In the genomic region with DNA sequence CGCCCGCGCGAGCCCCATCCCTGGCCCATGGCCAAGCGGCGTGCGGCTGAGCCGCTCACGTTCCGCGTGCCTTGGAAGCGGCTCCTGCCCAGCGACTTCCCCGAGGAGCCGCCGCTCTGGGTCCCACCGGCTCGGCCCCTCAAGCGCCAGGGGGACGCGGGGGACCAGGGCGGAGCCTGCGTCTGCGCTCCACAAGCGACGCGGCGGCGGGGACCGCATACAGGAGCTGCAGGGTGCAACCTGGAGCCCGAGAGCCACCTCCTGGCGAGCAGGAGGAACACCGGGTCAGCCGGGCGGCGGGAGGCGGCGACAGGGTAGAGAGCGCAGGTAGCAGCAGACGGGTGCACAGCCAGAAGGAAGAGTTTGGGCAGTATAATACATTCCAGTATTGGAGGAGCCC, we compare ENCODE assay signal across 8 mouse cellular contexts. TPM values are rescaled to one million over a fixed set of nuclear protein-coding genes. Genes with fewer than 3 reads are reported as not detected.
A peak's percentile ranks its signal among the peaks of the same experiment; 100 is the strongest.
DNase-seq lines count a peak whose midpoint lies in the region; ATAC-seq and TF ChIP-seq lines count a peak whose summit lies in the region.

No protein-coding gene starts in this region.

- no peaks in the 10 kb centered on the region for H3K4me1 ChIP-seq in cortical plate, adult 2 months (ENCODE audit: control insufficient read depth, insufficient read depth, low read length)
- peaks cover 26% of the 10 kb centered on the region for H3K4me1 ChIP-seq in megakaryocyte, embryonic 14.5 days

- no peaks in the 10 kb centered on the region for H3K9me3 ChIP-seq in megakaryocyte, embryonic 14.5 days

- peak overlapping the region; percentile 43 for H3K4me3 ChIP-seq in cortical plate, adult 2 months (ENCODE audit: insufficient read depth, low read length)
- peak overlapping the region; percentile 89 for H3K4me3 ChIP-seq in megakaryocyte, embryonic 14.5 days (replicated peaks)

- ATAC-seq in inflammation-experienced regulatory T-cells, adult 6 months, result peak; percentile 92

- peaks cover 65% of the 10 kb centered on the region for H3K27me3 ChIP-seq in megakaryocyte, embryonic 14.5 days (replicated peaks)

- no peaks in the 10 kb centered on the region for H3K36me3 ChIP-seq in megakaryocyte, embryonic 14.5 days (replicated peaks; ENCODE audit: low read length)

- no peak for TF ChIP-seq POLR2A in cortical plate, adult 2 months (IDR thresholded peaks at IDR 0.05; ENCODE audit: extremely low read depth, insufficient read depth, low read length)

- no peak overlapping the region for H3K27ac ChIP-seq in cortical plate, adult 2 months (ENCODE audit: insufficient read depth, low read length)

- peak; percentile 38; the same call in 1 of the 2 replicates for TF ChIP-seq CTCF in cortical plate, adult 2 months (IDR thresholded peaks at IDR 0.05; ENCODE audit: extremely low read depth, insufficient read depth, low read length)

- DNase-seq in ZHBTc4 (ENCODE audit: low read depth, low spot score), result peak; percentile 94
- DNase-seq in gastrocnemius, postnatal 10 days, result peak; percentile 61
- DNase-seq in left cerebral cortex, adult 8-10 months (ENCODE audit: low spot score in 2 of 2), result peak; percentile 45 to 57
- peak; percentile 66 to 74 for DNase-seq in right cerebral cortex, adult 2 months (ENCODE audit: low spot score in 2 of 2)
- peak; percentile 63 for DNase-seq in urinary bladder, adult 2 months (ENCODE audit: low spot score)

RNA-seq across cellular contexts. Expression of gene Tex50, which starts 11.5 kb away (rescaled TPM):
- polyA plus RNA-seq in cortical plate, adult 2 months (2012; rRNA removed), result not detected in 2 replicates
- not detected for total RNA-seq in gastrocnemius, postnatal 10 days (2021)
- not detected for polyA plus RNA-seq in inflammation-experienced regulatory T-cells, adult 6 months (2017; shearing (Covaris generic))
- under 1 TPM in 1 of 4 experiments, not detected in 3; 0.37 TPM for total RNA-seq in left cerebral cortex, adult 8-10 months (2022)
- not detected in 2 replicates for polyA plus RNA-seq in megakaryocyte, embryonic 14.5 days (2012; ENCODE audit: insufficient read depth, low replicate concordance)
- not detected in 2 replicates for polyA plus RNA-seq in urinary bladder, adult 2 months (2012; rRNA removed)

RNA-seq across cellular contexts. Expression of gene Ankrd45, which starts 28.2 kb away (rescaled TPM):
- polyA plus RNA-seq in cortical plate, adult 2 months (2012; rRNA removed), result 38.5 and 41.3 TPM in 2 replicates
- under 1 TPM in 1 of 2 experiments, not detected in 1; 0.16 TPM for total RNA-seq in gastrocnemius, postnatal 10 days (2021)
- polyA plus RNA-seq in inflammation-experienced regulatory T-cells, adult 6 months (2017; shearing (Covaris generic)), result not detected
- total RNA-seq in left cerebral cortex, adult 8-10 months (2022), result 10 to 100 TPM; 69.2 to 76.3 (median 74.0) TPM
- not detected in 2 replicates for polyA plus RNA-seq in megakaryocyte, embryonic 14.5 days (2012; ENCODE audit: insufficient read depth, low replicate concordance)
- 0.12 and 0.23 TPM in 2 replicates for polyA plus RNA-seq in urinary bladder, adult 2 months (2012; rRNA removed)

RNA-seq across cellular contexts. Expression of gene Klhl20, which starts 39.3 kb away (rescaled TPM):
- polyA plus RNA-seq in cortical plate, adult 2 months (2012; rRNA removed), result 13.4 and 14.1 TPM in 2 replicates
- 10 to 100 TPM; 11.3 to 13.6 TPM for total RNA-seq in gastrocnemius, postnatal 10 days (2021)
- polyA plus RNA-seq in inflammation-experienced regulatory T-cells, adult 6 months (2017; shearing (Covaris generic)), result 10 to 100 TPM; 27.7 to 38.6 (median 30.0) TPM
- 10 to 100 TPM; 16.5 to 19.5 (median 17.6) TPM for total RNA-seq in left cerebral cortex, adult 8-10 months (2022)
- 1.5 TPM in 1 of 2 replicates, not detected in the other for polyA plus RNA-seq in megakaryocyte, embryonic 14.5 days (2012; ENCODE audit: insufficient read depth, low replicate concordance)
- 14.7 and 15.4 TPM in 2 replicates for polyA plus RNA-seq in urinary bladder, adult 2 months (2012; rRNA removed)

Comparison
In these comparisons a context has a peak if more than half of its experiments do, and no peak if none do; other contexts are left out.
1. RNA of gene Ankrd45, which starts 28.2 kb away (polyA plus RNA-seq): 38.5 to 41.3 TPM in cortical plate, adult 2 months; 0.12 to 0.23 TPM in urinary bladder, adult 2 months, not detected in inflammation-experienced regulatory T-cells, adult 6 months and not detected in megakaryocyte, embryonic 14.5 days; every median in the first group is over 10 times any median in the second.
2. Peak in every context shown above with its lines, with median percentiles within 50 percentile points of each other: DNase-seq.